In genomic region chr1:179712658-179713057, GRCm38 (mm10) we compare ENCODE assay signal across 23 mouse cellular contexts. TPM values are rescaled to one million over a fixed set of nuclear protein-coding genes. Genes with fewer than 3 reads are reported as not detected.
"Had no signal": no experiment of that assay in that cellular context is flagged by ENCODE, and none has a peak within 500 bp of the region (broad histone marks: within the 10 kb centered on the region; RNA-seq: fewer than 3 reads in every experiment).

No protein-coding gene starts in this region.

- H3K27me3 ChIP-seq: lung, embryonic 15.5 days; midbrain, embryonic 13.5 days; midbrain, embryonic 15.5 days; neural tube, embryonic 12.5 days had no signal

- H3K9me3 ChIP-seq: lung, embryonic 15.5 days; midbrain, embryonic 15.5 days had no signal

- H3K27ac ChIP-seq: lung, embryonic 15.5 days; macrophage; midbrain, embryonic 13.5 days; midbrain, embryonic 15.5 days; neural tube, embryonic 12.5 days had no signal

- DNase-seq: liver, postnatal 0 days; lung, adult 2 months; lung, postnatal 14 days; lung, postnatal 36 days; right cerebral cortex, postnatal 14 days; thymus, adult 2 months; thymus, postnatal 25 days; thymus, postnatal 4 days had no signal

- H3K36me3 ChIP-seq: lung, embryonic 15.5 days; midbrain, embryonic 13.5 days; midbrain, embryonic 15.5 days; neural tube, embryonic 12.5 days had no signal

- ATAC-seq: liver, postnatal 0 days; lung, postnatal 0 days; midbrain, embryonic 13.5 days; midbrain, embryonic 15.5 days had no signal

- H3K4me2 ChIP-seq: lung, embryonic 15.5 days; midbrain, embryonic 11.5 days; midbrain, embryonic 13.5 days; midbrain, embryonic 15.5 days; neural tube, embryonic 12.5 days had no signal

- H3K4me3 ChIP-seq: lung, embryonic 15.5 days; megakaryocyte, embryonic 14.5 days; midbrain, embryonic 13.5 days; midbrain, embryonic 15.5 days; neural tube, embryonic 12.5 days had no signal

- H3K9ac ChIP-seq: liver, postnatal 0 days; lung, embryonic 15.5 days; midbrain, embryonic 13.5 days; midbrain, embryonic 15.5 days; neural tube, embryonic 12.5 days had no signal

- H3K4me1 ChIP-seq: lung, embryonic 15.5 days; midbrain, embryonic 13.5 days; midbrain, embryonic 15.5 days; neural tube, embryonic 12.5 days had no signal

RNA-seq across cellular contexts. Expression of gene Kif28, which starts 32.4 kb away (rescaled TPM):
- total RNA-seq: megakaryocyte progenitor cell, adult 5-6 weeks; monocyte, adult 5-6 weeks; neutrophil, adult 5-6 weeks had no signal
- polyA plus RNA-seq: liver, postnatal 0 days; lung, embryonic 15.5 days; lung, postnatal 0 days; macrophage; midbrain, embryonic 11.5 days; midbrain, embryonic 15.5 days; midbrain, postnatal 0 days; neural tube, embryonic 14.5 days; spleen, adult 2 months; urinary bladder, adult 2 months had no signal
